In genomic region chr4:105364496-105364895, GRCm38 (mm10) we compare ENCODE assay signal across 10 mouse cellular contexts.
DNase-seq lines count a peak whose midpoint lies in the region; ATAC-seq and TF ChIP-seq lines count a peak whose summit lies in the region.
"Had no signal": no experiment of that assay in that cellular context is flagged by ENCODE, and none has a peak within 500 bp of the region (broad histone marks: within the 10 kb centered on the region; RNA-seq: fewer than 3 reads in every experiment).

No protein-coding gene starts in this region.

- no peaks in the 10 kb centered on the region for H3K27me3 ChIP-seq in testis, adult 2 months (ENCODE audit: control insufficient read depth, insufficient read depth, low read length)
- no peaks in the 10 kb centered on the region for H3K27me3 ChIP-seq in intestine, embryonic 15.5 days (replicated peaks)
- H3K27me3 ChIP-seq: Patski had no signal

- no peak overlapping the region for H3K9ac ChIP-seq in intestine, embryonic 15.5 days

- H3K4me1 ChIP-seq in testis, adult 2 months (ENCODE audit: control insufficient read depth, insufficient read depth, low read length) = no peaks in the 10 kb centered on the region
- H3K4me1 ChIP-seq in intestine, embryonic 15.5 days (replicated peaks) = no peaks in the 10 kb centered on the region

- no peak for TF ChIP-seq CTCF in gastrocnemius, adult 2 months (IDR thresholded peaks at IDR 0.05)
- no peak for TF ChIP-seq CTCF in testis, adult 2 months (IDR thresholded peaks at IDR 0.05; ENCODE audit: control insufficient read depth, insufficient read depth, insufficient replicate concordance, low read depth, low read length)

- 67% methylated on average over 6 of the region's 6 CpGs for WGBS in intestine, embryonic 15.5 days

- H3K36me3 ChIP-seq in testis, adult 2 months (ENCODE audit: control insufficient read depth, insufficient read depth, low read length) = no peaks in the 10 kb centered on the region
- H3K36me3 ChIP-seq in intestine, embryonic 15.5 days = no peaks in the 10 kb centered on the region

- H3K4me3 ChIP-seq in gastrocnemius, adult 2 months = no peak overlapping the region
- H3K4me3 ChIP-seq in testis, adult 2 months (ENCODE audit: control insufficient read depth, low read depth, low read length) = no peak overlapping the region
- no peak overlapping the region for H3K4me3 ChIP-seq in intestine, embryonic 15.5 days (replicated peaks)

- intact Hi-C loops in gastrocnemius, adult 2 months (cut with DNase I) = loop anchor here (10.0 kb wide), 1 partner anchor 130 kb away; no protein-coding TSS in a partner anchor
- intact Hi-C loops in gastrocnemius, postnatal 14 days (cut with DNase I; ENCODE audit: low total_unique reads) = no loop called here

- ATAC-seq in intestine, embryonic 15.5 days = 0 out of 2 replicates have a peak, but pooled peaks have one; percentile 31
- ATAC-seq: Patski had no signal

- TF ChIP-seq POLR2A in testis, adult 2 months (IDR thresholded peaks at IDR 0.05; ENCODE audit: control insufficient read depth, low read depth, low read length) = no peak

- peak overlapping the region; percentile 83 for H3K27ac ChIP-seq in gastrocnemius, adult 2 months
- peak overlapping the region; percentile 75; the same call in 1 of the 2 replicates for H3K27ac ChIP-seq in testis, adult 2 months (ENCODE audit: control insufficient read depth, insufficient read depth, low read depth, low read length)
- H3K27ac ChIP-seq in intestine, embryonic 15.5 days = no peak overlapping the region

- no peak overlapping the region for H3K4me2 ChIP-seq in intestine, embryonic 15.5 days (replicated peaks)

- DNase-seq in gastrocnemius, adult 2 months = peak; percentile 49
- DNase-seq in gastrocnemius, postnatal 14 days = no peak
- DNase-seq in testis, postnatal 10 days (ENCODE audit: low spot score) = no peak
- no peak for DNase-seq in cerebellum, postnatal 4 days (ENCODE audit: low spot score in 2 of 2)
- no peak for DNase-seq in urinary bladder, postnatal 25 days (ENCODE audit: low spot score)
- no peak for DNase-seq in thymus, postnatal 0 days (ENCODE audit: low spot score)
- DNase-seq: layer of hippocampus, adult 9-11 months had no signal

- no peaks in the 10 kb centered on the region for H3K9me3 ChIP-seq in intestine, embryonic 15.5 days
